Mouse (Mus musculus) forebrain, embryonic 15.5 days (tissue): ENCODE data around the gene Lrmp. TPM values are rescaled to one million over a fixed set of nuclear protein-coding genes. Genes with fewer than 3 reads are reported as not detected.

Source experiments
- ATAC-seq: fragments of 200-750 bp; cut with Nextera tagmentation; replicated peaks from 2 replicates; pipeline ENCODE4 v1.8.0; 2017; ENCODE audit warnings: mild to moderate bottlenecking, moderate TSS enrichment, moderate library complexity
- H3K27ac ChIP-seq: fragments of 300-500 bp; sonication (generic); replicated peaks from 2 replicates; pipeline ENCODE4 v1.5.1; 2015; ENCODE audit warnings: mild to moderate bottlenecking, inconsistent platforms
- H3K27me3 ChIP-seq: fragments of 300-500 bp; sonication (generic); 2 replicates; pipeline ENCODE4 v1.6.1; 2015; ENCODE audit warnings: inconsistent platforms
- H3K36me3 ChIP-seq: fragments of 300-500 bp; sonication (generic); 2 replicates; pipeline ENCODE4 v1.6.1; 2015; ENCODE audit warnings: mild to moderate bottlenecking, inconsistent platforms
- H3K4me1 ChIP-seq: fragments of 300-500 bp; sonication (generic); 2 replicates; pipeline ENCODE4 v1.6.1; 2015; ENCODE audit warnings: inconsistent platforms
- H3K4me2 ChIP-seq: fragments of 300-500 bp; sonication (generic); replicated peaks from 2 replicates; pipeline ENCODE4 v1.6.1; 2015; ENCODE audit warnings: mild to moderate bottlenecking, inconsistent platforms
- H3K4me3 ChIP-seq: fragments of 300-500 bp; sonication (generic); 2 replicates; pipeline ENCODE4 v1.5.1; 2015; ENCODE audit warnings: mild to moderate bottlenecking, inconsistent platforms
- H3K9ac ChIP-seq: fragments of 300-500 bp; sonication (generic); replicated peaks from 2 replicates; pipeline ENCODE4 v1.6.1; 2015; ENCODE audit warnings: mild to moderate bottlenecking, inconsistent platforms
- H3K9me3 ChIP-seq: fragments of 300-500 bp; sonication (generic); 2 replicates; pipeline ENCODE4 v1.6.1; 2016; ENCODE audit warnings: inconsistent platforms
- WGBS: fragments of 180-500 bp; shearing (Covaris S2); methylation state at CpG from one replicate; pipeline ENCODE4 v1.1.7; 2015; ENCODE audit warnings: mixed read lengths; 5-methylcytosine and 5-hydroxymethylcytosine counted together
- polyA plus RNA-seq: library from polyadenylated mRNA; unstranded; fragments of >200 nt; fragmentation: Nextera tagmentation; extraction: Ambion mirVana; gene quantifications from 2 replicates; pipeline ENCODE4 v1.2.1, GENCODE M21; 2015

Gene Lrmp
- polyA plus RNA-seq, result 0.69 and 0.84 TPM in 2 replicates

DNA sequence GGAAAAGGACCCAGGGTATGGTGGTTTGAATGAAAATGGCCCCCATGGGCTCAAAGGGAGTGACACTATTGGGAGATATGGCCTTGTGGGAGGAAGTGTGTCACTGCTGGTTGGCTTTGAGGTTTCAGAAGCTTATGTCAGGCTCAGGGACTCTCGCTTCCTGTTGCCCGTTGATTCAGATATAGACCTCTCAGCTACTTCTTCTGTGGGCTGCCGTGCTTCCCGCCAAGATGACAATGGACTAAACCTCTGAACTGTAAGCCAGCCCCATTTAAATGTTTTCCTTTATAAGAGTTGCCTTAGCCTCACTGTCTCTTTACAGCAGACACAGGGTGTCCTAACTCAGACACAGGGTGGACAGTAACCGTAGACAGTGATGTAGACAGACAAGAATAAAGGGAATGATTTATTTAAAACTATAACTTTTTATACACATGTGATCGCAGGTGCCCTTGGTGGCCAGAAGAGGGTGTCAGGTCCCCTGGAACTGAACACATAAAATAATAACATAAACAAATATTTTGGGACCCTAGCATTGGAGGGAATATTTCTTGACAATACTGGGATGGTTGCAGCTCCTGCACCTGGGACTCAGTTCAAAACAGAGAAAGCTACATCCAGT is at the start of gene Lrmp:
Lrmp (plus strand) TSS at position 178 of the 622 bp plus-strand sequence.
- no peaks in the 10 kb centered on the region for H3K9me3 ChIP-seq
- H3K4me1 ChIP-seq, result peaks cover 12% of the 10 kb centered on the region
- H3K4me3 ChIP-seq, result no peak within 1 kb of the TSS
- H3K27me3 ChIP-seq, result no peaks in the 10 kb centered on the region
- no peak for ATAC-seq
- H3K4me2 ChIP-seq, result no peak within 1 kb of the TSS
- H3K9ac ChIP-seq, result no peak within 1 kb of the TSS
- H3K36me3 ChIP-seq, result no peaks in the 10 kb centered on the region
- WGBS, result 65% methylated on average over 6 of the region's 6 CpGs
- H3K27ac ChIP-seq, result peak within 1 kb of the TSS; percentile 31

DNA sequence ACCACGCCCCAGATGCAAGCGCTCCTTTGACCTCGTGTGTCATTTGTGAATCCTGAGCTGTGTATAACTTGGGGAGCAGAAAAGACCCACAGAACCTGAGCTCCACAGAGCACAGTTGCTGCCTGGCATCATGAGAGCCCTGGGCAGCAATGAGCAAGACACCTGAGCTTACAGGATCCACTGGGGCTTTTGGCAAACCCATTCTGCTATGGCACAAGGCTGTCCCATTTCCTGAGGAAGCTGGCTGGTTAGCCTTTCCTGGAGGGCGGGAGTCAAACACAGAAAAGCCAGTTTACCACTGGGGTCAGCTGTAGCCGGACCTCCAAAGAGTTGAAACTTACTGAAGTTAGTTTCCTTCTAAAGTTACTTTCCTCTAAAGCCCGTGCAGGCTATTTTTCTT is 49.0 kb upstream of the Lrmp start:
- Histone ChIP-seq H3K36me3 (no peaks in the 10 kb centered on the region), H3K4me3 (no peak overlapping the region), H3K27me3 (no peaks in the 10 kb centered on the region), H3K4me2 (no peak overlapping the region), H3K9ac (no peak overlapping the region), H3K9me3 (no peaks in the 10 kb centered on the region), H3K27ac (no peak overlapping the region), H3K4me1 (no peaks in the 10 kb centered on the region)
- WGBS, result 87% methylated on average over 6 of the region's 6 CpGs
- no peak for ATAC-seq

DNA sequence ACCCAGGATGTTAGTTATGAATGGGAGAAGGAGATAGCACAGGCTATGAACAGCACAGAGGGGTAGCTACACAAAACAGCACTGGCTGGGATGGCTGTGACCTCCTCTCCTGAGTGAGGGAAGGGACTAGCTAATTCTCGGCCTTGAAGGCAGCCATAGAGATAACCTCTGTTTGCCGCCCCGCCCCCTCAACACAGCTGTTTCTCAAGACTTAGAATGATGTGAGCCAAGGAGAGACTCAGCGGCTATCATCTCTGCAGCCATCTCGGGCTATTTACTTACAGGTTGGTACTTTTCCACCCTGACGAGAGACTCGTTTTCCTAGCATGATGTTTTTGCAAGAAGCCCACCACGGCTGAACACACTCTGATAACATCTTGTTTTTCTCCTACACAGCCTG is 47.8 kb upstream of the Lrmp start:
- Histone ChIP-seq H3K27me3 (no peaks in the 10 kb centered on the region), H3K4me2 (no peak overlapping the region), H3K4me1 (no peaks in the 10 kb centered on the region), H3K9ac (no peak overlapping the region), H3K36me3 (no peaks in the 10 kb centered on the region), H3K27ac (no peak overlapping the region), H3K9me3 (no peaks in the 10 kb centered on the region), H3K4me3 (no peak overlapping the region)
- WGBS, result 90% methylated on average over 8 of the region's 8 CpGs
- ATAC-seq, result no peak

DNA sequence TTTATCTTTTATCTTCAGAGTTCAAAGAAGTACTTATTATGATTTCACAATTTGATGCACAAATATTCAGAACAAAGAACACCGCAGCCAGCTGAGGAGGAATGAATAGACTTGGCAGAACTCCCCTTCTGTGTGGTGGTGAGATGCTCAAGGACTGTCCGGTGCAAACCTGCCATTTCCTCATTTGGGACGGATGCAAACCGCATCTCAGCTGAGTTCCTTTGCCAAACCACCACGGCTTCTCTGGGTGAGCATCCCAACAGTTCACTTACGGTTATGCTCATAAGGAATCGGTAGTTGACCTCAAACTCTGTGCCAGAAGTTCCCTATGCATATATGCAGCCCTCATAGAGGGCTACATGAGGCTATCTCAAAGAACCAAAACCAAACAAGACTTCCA is 46.1 kb upstream of the Lrmp start:
- ATAC-seq, result no peak
- H3K27me3 ChIP-seq, result no peaks in the 10 kb centered on the region
- H3K9me3 ChIP-seq, result no peaks in the 10 kb centered on the region

DNA sequence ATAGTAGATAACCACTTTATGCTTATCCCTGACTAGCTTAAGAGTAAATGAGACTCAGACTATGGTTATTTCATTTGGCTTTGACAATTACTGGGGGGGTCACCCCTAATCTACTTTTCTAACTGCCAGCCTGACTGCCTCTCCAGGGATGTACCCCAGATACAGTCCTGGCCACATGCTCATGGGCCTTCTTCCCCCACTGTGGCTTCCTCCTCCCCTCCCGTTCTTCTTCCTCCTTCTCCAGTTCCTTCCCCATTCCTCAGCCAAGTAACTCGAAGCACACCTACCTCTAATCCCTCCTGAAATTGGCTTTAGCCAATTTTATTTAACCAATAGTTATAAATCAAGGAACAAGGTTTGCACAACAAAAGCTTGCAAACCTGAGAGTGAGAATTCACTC is 45.5 kb upstream of the Lrmp start:
- no peak for ATAC-seq
- H3K27me3 ChIP-seq, result no peaks in the 10 kb centered on the region
- 84% methylated on average over 2 of the region's 2 CpGs for WGBS

More for the DNA sequence above, 46.1 kb upstream of the Lrmp start:
- H3K4me3 ChIP-seq, result no peak overlapping the region
- H3K9ac ChIP-seq, result no peak overlapping the region
- peaks cover 2% of the 10 kb centered on the region; the same call in 1 of the 2 replicates for H3K4me1 ChIP-seq
- no peak overlapping the region for H3K4me2 ChIP-seq
- no peaks in the 10 kb centered on the region for H3K36me3 ChIP-seq
- no peak overlapping the region for H3K27ac ChIP-seq
- 87% methylated on average over 7 of the region's 7 CpGs for WGBS

DNA sequence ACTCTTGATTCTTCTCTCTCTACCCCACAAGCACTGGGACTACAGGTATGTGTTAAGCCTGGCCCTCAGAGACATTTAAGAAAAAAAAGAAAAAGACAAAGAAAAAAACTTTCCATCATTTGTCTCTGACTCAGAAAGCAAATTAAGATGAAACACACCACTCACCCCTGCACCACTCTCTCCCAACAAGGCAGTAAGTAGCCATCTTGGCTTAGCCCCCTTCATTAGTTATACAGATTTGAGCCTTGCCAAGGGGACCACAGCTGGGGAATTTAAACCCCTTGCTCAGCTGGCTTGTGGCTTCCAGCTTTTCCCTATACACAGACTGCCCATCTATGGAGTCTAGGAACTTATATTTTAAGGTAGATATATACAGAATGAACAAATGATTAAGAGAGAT is 41.0 kb upstream of the Lrmp start:
- no peaks in the 10 kb centered on the region for H3K36me3 ChIP-seq
- no peaks in the 10 kb centered on the region for H3K27me3 ChIP-seq
- H3K9me3 ChIP-seq, result no peaks in the 10 kb centered on the region
- peaks cover 10% of the 10 kb centered on the region; the same call in 1 of the 2 replicates for H3K4me1 ChIP-seq
- no peak overlapping the region for H3K9ac ChIP-seq
- no peak overlapping the region for H3K4me3 ChIP-seq
- H3K4me2 ChIP-seq, result peak overlapping the region; percentile 98; the same call in 1 of the 2 replicates
- ATAC-seq, result no peak
- no peak overlapping the region for H3K27ac ChIP-seq

More for the DNA sequence above, 45.5 kb upstream of the Lrmp start:
- H3K9me3 ChIP-seq, result no peaks in the 10 kb centered on the region
- H3K27ac ChIP-seq, result no peak overlapping the region
- H3K4me2 ChIP-seq, result no peak overlapping the region
- H3K36me3 ChIP-seq, result no peaks in the 10 kb centered on the region
- no peak overlapping the region for H3K9ac ChIP-seq
- H3K4me3 ChIP-seq, result no peak overlapping the region
- H3K4me1 ChIP-seq, result peaks cover 4% of the 10 kb centered on the region; the same call in 1 of the 2 replicates

DNA sequence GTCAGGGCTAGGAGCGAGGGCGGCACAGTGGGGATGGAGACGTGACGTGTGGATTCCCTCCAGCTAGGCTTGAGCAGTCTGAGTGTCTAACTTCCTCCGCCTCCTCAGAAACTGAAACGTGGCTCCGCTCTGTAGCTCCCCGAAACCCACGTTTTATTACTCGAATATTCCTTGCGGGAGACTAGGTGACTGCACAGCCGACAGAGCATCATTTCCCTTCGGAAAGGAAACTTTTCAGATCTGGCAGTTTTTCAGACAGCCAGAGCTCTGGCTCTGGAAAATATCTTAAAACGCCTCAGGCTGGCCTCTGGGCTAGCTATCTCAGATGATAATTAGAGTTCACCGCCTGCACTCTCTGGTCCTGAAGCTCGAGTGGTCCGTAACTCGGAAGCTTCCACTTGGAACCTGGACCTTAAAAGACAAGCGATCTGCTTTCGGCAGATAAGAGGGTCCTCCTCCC is 40.3 kb upstream of the Lrmp start:
- ATAC-seq, result peak; percentile 70; the same call in 1 of the 2 replicates
- Histone ChIP-seq H3K27me3 (no peaks in the 10 kb centered on the region), H3K9ac (peak overlapping the region; percentile 58), H3K27ac (no peak overlapping the region), H3K36me3 (no peaks in the 10 kb centered on the region), H3K4me3 (peak overlapping the region; percentile 45), H3K4me2 (peak overlapping the region; percentile 98), H3K4me1 (peaks cover 10% of the 10 kb centered on the region; the same call in 1 of the 2 replicates), H3K9me3 (no peaks in the 10 kb centered on the region)
- under 1% methylated on average over 20 of the region's 20 CpGs for WGBS

DNA sequence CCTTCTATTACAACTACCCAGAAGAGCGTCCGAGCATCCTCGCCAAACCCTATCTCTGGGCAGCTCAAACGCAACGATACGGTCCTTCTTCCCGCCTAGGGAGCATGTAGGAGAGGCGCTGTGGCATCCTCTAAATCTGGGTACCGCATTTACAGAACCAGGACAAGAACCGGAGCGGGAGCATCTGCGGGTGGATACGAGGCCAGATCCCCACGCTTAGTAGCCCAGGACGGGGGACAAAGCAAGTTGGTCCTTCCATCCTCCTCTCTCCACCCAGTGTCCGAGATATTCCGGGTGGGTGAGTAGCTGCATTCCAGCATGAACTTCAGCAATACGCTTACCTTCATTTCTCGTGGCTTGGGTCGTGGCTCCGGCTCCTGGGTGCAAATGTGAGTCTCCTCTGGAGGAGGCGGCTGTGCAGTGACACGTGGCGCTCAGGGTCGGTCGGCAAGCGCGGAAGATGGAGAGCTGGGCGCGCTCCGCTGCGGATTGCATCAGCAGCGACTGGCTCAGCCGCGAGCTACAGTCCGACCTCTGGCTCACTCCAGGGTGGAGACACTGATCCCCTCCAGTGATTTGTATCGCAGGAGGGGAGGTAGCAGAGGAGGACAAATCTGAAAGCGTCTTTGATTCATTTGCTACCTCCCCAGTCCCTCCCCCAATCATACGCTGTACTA is 39.8 kb upstream of the Lrmp start, which contains the start of gene Bcat1:
Bcat1 (minus strand) TSS at position 637 of the 677 bp plus-strand sequence.
- Histone ChIP-seq H3K4me3 (peak within 1 kb of the TSS; percentile 45), H3K4me2 (peak within 1 kb of the TSS; percentile 98), H3K27ac (no peak within 1 kb of the TSS), H3K9me3 (no peaks in the 10 kb centered on the region), H3K36me3 (no peaks in the 10 kb centered on the region), H3K4me1 (peaks cover 10% of the 10 kb centered on the region; the same call in 1 of the 2 replicates), H3K9ac (peak within 1 kb of the TSS; percentile 58), H3K27me3 (no peaks in the 10 kb centered on the region)
- ATAC-seq, result peak; percentile 82
- WGBS, result under 1% methylated on average over 39 of the region's 39 CpGs

DNA sequence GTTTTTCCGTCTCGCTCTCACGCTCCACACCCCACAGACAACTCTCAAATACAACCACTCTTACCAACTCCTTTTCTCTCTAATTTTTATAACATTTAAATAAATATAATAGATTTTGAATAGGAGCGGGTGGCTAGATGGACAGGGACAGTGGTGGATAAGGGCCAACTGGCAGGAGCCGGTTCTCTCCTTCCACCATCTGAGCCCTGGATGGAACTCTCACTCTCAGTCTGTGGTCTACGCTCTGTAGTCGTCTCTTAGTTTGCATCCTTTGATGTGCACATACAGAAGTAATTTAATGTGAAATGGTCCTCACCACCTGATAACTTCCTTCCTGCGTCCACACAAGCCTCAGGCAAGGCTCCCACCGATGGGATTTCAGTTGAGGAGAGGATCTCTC is 39.2 kb upstream of the Lrmp start:
- 13% methylated on average over 9 of the region's 9 CpGs for WGBS
- H3K27me3 ChIP-seq, result no peaks in the 10 kb centered on the region
- ATAC-seq, result no peak
- H3K9me3 ChIP-seq, result no peaks in the 10 kb centered on the region
- H3K4me1 ChIP-seq, result peaks cover 10% of the 10 kb centered on the region; the same call in 1 of the 2 replicates
- H3K36me3 ChIP-seq, result no peaks in the 10 kb centered on the region
- H3K9ac ChIP-seq, result no peak overlapping the region
- peak overlapping the region; percentile 45 for H3K4me3 ChIP-seq
- H3K4me2 ChIP-seq, result peak overlapping the region; percentile 98
- H3K27ac ChIP-seq, result no peak overlapping the region

DNA sequence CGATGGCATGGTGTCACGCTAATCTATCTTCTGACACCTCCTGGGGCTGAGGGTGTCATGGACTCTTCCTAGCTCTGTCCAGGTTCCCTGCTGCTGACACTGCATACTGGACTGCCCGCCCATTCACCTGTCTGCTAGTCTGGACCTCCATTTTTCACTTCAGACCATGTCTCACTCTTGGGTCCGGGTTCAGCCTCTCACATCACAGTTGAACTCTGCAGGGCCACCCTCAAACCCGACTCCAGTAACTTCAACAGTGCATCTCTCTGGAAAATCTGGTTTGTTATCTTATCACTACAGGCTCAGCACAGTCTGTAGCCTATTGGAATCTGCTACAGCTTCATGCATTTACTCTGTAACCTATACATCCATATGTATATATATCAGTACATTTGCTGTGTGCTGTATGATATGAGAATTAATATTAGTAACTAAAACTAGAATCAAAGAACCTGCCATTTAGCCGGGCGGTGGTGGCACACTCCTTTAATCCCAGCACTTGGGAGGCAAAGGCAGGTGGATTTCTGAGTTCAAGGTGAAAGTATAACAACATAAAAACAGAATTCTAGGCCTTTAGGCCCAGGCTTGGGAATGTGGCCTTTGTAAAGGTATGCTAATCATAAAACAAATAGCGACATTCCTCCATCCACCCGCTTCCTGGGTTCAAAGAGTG is 36.2 kb upstream of the Lrmp start:
- Histone ChIP-seq H3K27me3 (no peaks in the 10 kb centered on the region), H3K4me3 (no peak overlapping the region), H3K9ac (no peak overlapping the region), H3K36me3 (no peaks in the 10 kb centered on the region), H3K4me2 (no peak overlapping the region), H3K27ac (no peak overlapping the region), H3K4me1 (peaks cover 10% of the 10 kb centered on the region; the same call in 1 of the 2 replicates), H3K9me3 (no peaks in the 10 kb centered on the region)
- ATAC-seq, result no peak
- 86% methylated on average over 9 of the region's 9 CpGs for WGBS

DNA sequence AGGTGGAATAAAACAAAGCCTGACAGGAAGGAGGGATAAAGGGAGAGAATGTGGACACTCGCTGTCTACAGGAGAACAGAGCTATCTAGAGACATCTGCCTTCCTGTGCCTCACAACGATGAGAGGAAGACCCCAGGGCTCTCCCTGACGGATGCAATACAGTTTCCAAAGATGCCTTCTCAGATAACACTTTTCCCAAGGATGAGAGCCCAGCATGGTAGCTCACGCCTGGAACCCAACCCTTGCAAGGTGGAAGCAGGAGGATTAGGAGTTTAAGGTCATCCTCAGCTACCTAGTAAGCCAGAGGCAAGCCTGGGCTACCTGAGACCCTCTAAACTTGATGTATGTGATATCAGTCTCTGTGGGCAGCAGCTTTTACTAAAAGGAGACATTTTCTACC is 33.7 kb upstream of the Lrmp start:
- H3K4me3 ChIP-seq, result no peak overlapping the region
- 80% methylated on average over 4 of the region's 4 CpGs for WGBS

More for the DNA sequence above, 33.7 kb upstream of the Lrmp start:
- Histone ChIP-seq H3K27me3 (no peaks in the 10 kb centered on the region), H3K27ac (no peak overlapping the region), H3K9ac (no peak overlapping the region), H3K9me3 (no peaks in the 10 kb centered on the region), H3K36me3 (no peaks in the 10 kb centered on the region), H3K4me2 (no peak overlapping the region), H3K4me1 (no peaks in the 10 kb centered on the region)
- ATAC-seq, result no peak
